Mouse (Mus musculus) MEL (cell line): ENCODE results near the gene Sart1.

Experiments used
- CHD1 ChIP-seq: IDR thresholded peaks from 2 replicates; pipeline ENCODE4 v1.6.1; 2012; ENCODE audit warnings: low read depth, mild to moderate bottlenecking, inconsistent platforms, low read length, improper control_type of control experiment
- CTCF ChIP-seq, 3 experiments: IDR thresholded peaks in 2 of 3; conservative IDR thresholded peaks in 1 of 3; 2 replicates each; pipeline ENCODE4 v1.5.1; 2011 to 2012; ENCODE audit warnings: low read length in 3 of 3, low read depth in 2 of 3, mild to moderate bottlenecking in 2 of 3, improper control_type of control experiment in 1 of 3, inconsistent platforms in 1 of 3, mixed read lengths in 1 of 3, moderate library complexity in 1 of 3; ENCODE audit not compliant: control insufficient read depth in 1 of 3, insufficient read depth in 1 of 3, poor library complexity in 1 of 3, severe bottlenecking in 1 of 3
- HCFC1 ChIP-seq: IDR thresholded peaks from 2 replicates; pipeline ENCODE4 v1.6.1; 2012; ENCODE audit warnings: low read depth, mild to moderate bottlenecking, inconsistent platforms, low read length, improper control_type of control experiment, moderate library complexity
- MAX ChIP-seq: IDR thresholded peaks from 2 replicates; pipeline ENCODE4 v1.6.1; 2011; ENCODE audit warnings: low read length, improper control_type of control experiment
- MXI1 ChIP-seq: IDR thresholded peaks from 2 replicates; pipeline ENCODE4 v1.6.1; 2011; ENCODE audit warnings: mild to moderate bottlenecking, low read depth, low read length, improper control_type of control experiment
- POLR2A ChIP-seq, 2 experiments: IDR thresholded peaks; 2 replicates each; pipeline ENCODE4 v1.6.1; 2011 to 2012; ENCODE audit warnings: low read length in 2 of 2, mild to moderate bottlenecking in 2 of 2, control low read depth in 1 of 2, improper control_type of control experiment in 1 of 2, low read depth in 1 of 2, moderate library complexity in 1 of 2; ENCODE audit not compliant: control insufficient read depth in 1 of 2, insufficient read depth in 1 of 2, poor library complexity in 1 of 2
- RCOR1 ChIP-seq: IDR thresholded peaks from 2 replicates; pipeline ENCODE4 v1.6.1; 2012; ENCODE audit warnings: low read depth, mild to moderate bottlenecking, inconsistent platforms, low read length, improper control_type of control experiment
- TAL1 ChIP-seq: IDR thresholded peaks from 2 replicates; pipeline ENCODE4 v1.6.1; 2012; ENCODE audit warnings: mild to moderate bottlenecking, inconsistent platforms, low read length, moderate library complexity, mixed read lengths
- TCF12 ChIP-seq: IDR thresholded peaks from 2 replicates; pipeline ENCODE4 v1.6.1; 2014; ENCODE audit warnings: low read depth, mild to moderate bottlenecking, inconsistent platforms, low read length, improper control_type of control experiment, moderate library complexity
- USF1 ChIP-seq: IDR thresholded peaks from 2 replicates; pipeline ENCODE4 v1.6.1; 2014; ENCODE audit warnings: low read depth, mild to moderate bottlenecking, inconsistent platforms, low read length, improper control_type of control experiment, moderate library complexity
- ZC3H11A ChIP-seq: IDR thresholded peaks from 2 replicates; pipeline ENCODE4 v1.6.1; 2012; ENCODE audit warnings: low read depth, mild to moderate bottlenecking, inconsistent platforms, low read length, improper control_type of control experiment
- ZMIZ1 ChIP-seq: IDR thresholded peaks from 2 replicates; pipeline ENCODE4 v1.6.1; 2012; ENCODE audit warnings: low read depth, mild to moderate bottlenecking, inconsistent platforms, low read length, improper control_type of control experiment, moderate library complexity
- ZNF384 ChIP-seq: IDR thresholded peaks from 2 replicates; pipeline ENCODE4 v1.6.1; 2012; ENCODE audit warnings: low read depth, mild to moderate bottlenecking, inconsistent platforms, low read length, improper control_type of control experiment

GRCm38 (mm10) chr19:5394168-5394567, 5.7 kb upstream of the Sart1 start:
- TF ChIP-seq MXI1 (no peak), ZMIZ1 (no peak), ZC3H11A (no peak), MAX (no peak), ZNF384 (no peak), POLR2A (IDR thresholded peaks at IDR 0.05; ENCODE audit: control insufficient read depth in 1 of 2, insufficient read depth in 1 of 2, low read depth in 1 of 2, low read length in 2 of 2, poor library complexity in 1 of 2) (no peak), CTCF (IDR thresholded peaks at IDR 0.05 in 2 of 3, conservative IDR thresholded peaks at IDR 0.05 in 1 of 3; ENCODE audit: control insufficient read depth in 1 of 3, insufficient read depth in 1 of 3, low read depth in 2 of 3, low read length in 3 of 3, poor library complexity in 1 of 3, severe bottlenecking in 1 of 3) (no peak), HCFC1 (no peak), CHD1 (no peak), TAL1 (no peak), TCF12 (no peak), RCOR1 (no peak), USF1 (no peak)
